Mouse (Mus musculus) lung, postnatal 0 days (tissue): ENCODE measurements around the gene Rtn4rl1.

ENCODE experiments used
- CTCF ChIP-seq: IDR thresholded peaks from 2 replicates; pipeline ENCODE4 v1.5.1; 2016; ENCODE audit warnings: antibody characterized with exemption, mild to moderate bottlenecking
- EP300 ChIP-seq: IDR thresholded peaks from 2 replicates; pipeline ENCODE4 v1.6.1; 2016; ENCODE audit warnings: antibody characterized with exemption, mild to moderate bottlenecking, control low read depth

GRCm38 (mm10) chr11:75261730-75262129 lies 68.1 kb downstream of the Rtn4rl1 start:
- no peak for TF ChIP-seq CTCF
- no peak for TF ChIP-seq EP300
